Mouse (Mus musculus) stomach, postnatal 0 days (tissue): ENCODE data around the gene Tcte1.

ENCODE experiments used
- CTCF ChIP-seq: IDR thresholded peaks from 2 replicates; pipeline ENCODE4 v1.5.1; 2016; ENCODE audit warnings: antibody characterized with exemption, low read depth, mild to moderate bottlenecking, moderate library complexity
- EP300 ChIP-seq: optimal IDR thresholded peaks from 2 replicates; pipeline ENCODE3; 2016; ENCODE audit warnings: antibody characterized with exemption

GRCm38 (mm10) chr17:45524961-45525360 is 1.7 kb downstream of the Tcte1 start:
- TF ChIP-seq CTCF (no peak), EP300 (no peak)
